Mouse (Mus musculus) cerebellum, adult (tissue): ENCODE measurements around the gene Fars2.
"Not testable (repeated sequence)": the region's sequence is repeated elsewhere in the genome, so short reads cannot be mapped to it uniquely, and the experiment has no call there.

Experiments
- ATAC-seq: cut with Nextera tagmentation; 2 replicates; pipeline ENCODE4 v1.9.2; 2017; ENCODE audit warnings: mild to moderate bottlenecking, moderate library complexity, mixed read lengths; ENCODE audit not compliant: insufficient number of reproducible peaks, low FRiP score, low TSS enrichment

Gene Fars2

DNA sequence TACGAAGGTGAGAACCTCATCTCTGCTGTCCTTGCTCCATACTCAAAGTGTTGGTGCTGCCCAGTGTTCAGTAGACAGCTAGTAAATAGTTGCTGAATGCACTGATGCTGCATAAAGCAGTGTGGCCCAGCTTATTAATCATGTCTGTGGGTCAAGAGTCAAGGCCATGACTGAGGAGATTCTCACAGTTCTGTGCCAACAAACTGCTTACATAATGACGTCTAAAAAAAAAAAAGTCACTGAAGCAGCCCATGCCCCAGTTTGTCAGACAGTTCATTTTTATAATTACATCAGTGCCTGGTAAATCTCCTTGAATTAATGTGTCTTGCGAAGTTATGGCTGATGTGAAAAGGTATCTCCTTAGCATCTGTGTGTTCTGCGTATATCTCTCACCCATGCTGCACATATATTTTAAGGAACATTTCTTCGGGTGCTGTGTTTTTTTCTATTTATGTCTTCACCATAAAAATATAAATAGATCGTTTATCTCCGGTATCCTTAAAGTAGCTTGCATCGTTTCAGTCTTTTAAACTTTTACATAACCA, 314.8 kb downstream of the Fars2 start:
- no peak for ATAC-seq

GRCm38 (mm10) chr13:36444748-36445423, 327.7 kb downstream of the Fars2 start:
- 0 out of 2 replicates have a peak, but pooled peaks have one; percentile 12 for ATAC-seq

DNA sequence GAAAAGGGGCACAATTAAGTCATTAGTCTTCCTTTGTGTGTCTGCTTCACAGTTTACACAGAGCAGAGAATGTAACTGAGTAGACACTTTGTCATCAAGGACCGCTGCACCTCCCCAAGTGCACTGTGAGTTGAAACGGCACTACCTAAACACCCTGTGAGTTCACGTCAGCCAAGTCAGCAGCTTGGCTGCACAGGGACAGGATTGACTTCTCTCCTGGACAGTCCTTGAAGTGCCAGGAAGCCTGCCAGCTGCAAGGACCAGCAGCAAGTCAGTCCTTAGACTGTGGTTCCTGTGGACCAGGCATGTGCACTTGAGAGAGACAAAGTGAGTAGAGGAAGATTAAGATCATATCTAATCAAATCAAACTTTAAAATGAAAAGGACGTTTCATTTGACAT, 330.7 kb downstream of the Fars2 start:
- no peak for ATAC-seq

DNA sequence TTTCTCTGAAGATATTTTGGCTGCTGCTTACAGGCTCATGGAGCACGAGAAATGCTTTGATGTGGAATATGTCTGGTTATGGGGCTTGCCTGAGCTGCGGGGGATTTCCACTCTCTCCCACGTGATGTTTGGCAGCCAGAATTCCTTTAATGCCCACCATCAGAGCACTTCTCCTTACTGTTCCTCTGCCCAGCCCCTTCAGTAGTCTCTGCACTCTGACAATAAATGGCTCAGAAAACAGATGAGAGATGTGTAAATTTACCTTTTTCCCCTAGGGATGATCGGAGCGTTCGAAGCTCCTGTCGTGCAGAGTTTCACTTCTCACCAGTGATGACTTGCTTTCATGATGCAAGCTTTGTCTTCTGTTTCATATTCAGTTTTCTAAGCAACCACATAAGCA, 331.4 kb downstream of the Fars2 start:
- no peak for ATAC-seq

DNA sequence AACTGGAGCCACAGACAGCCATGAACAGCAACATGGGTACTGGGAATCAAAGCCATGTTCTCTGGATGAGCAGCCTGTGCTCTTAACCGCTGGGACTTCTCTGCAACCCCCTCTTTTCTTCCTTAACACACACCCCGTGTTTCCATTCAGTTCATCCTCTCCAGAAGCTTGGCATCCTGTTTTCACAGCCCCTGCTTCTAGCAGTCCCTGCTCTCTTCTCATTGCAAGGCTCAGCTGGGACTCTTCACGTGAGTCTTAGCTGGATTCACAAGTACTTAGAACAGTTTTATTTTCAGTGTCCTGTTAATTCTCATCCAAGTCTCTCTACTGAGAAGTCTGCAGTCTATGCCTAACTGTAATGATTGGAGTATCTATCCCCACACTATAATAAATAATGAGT, 334.2 kb downstream of the Fars2 start:
- no peak for ATAC-seq

- ATAC-seq: no peak
These were observed 343.3 kb downstream of the Fars2 start for GRCm38 (mm10) chr13:36460473-36460872.

- no peak for ATAC-seq
These were observed 346.5 kb downstream of the Fars2 start for GRCm38 (mm10) chr13:36463669-36464068.

DNA sequence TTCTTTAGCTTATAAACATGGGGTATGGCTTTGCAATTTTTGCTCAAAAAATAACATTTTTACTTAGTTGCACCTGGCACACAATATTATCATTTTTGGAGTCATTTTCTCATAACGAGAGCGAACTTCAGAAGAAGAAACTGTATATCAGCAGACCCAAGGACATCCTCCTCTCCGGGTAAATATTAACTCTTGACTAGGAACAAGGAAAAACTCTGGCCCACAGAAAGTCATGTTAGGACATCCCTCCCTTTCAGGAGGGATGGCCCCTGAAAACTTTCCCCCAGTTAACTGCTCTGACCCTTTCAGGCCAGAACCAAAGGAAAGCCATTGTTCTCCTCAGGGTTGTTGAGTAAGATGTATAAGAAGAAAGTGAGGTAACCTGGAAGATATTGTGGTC, 348.9 kb downstream of the Fars2 start:
- not testable (repeated sequence) for ATAC-seq

DNA sequence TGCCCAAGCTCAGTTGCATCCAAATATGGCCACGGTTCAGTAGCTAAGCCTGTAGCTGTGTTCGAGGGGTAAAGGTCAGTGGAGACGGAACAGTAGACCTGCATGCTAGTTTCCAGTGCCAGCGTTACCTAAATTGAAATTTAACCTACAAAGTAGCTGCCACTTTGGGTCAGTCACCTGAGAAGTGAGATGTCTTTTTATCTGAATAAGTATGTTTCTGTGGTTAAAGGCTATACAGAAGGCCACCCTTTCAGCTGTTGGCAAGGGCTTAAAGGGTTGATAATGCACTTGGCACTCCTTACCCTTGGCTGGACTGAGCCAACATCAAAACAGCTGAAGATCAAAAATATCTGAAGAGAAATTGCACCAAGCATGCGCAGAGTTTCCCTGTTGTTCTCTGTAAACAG, 349.3 kb downstream of the Fars2 start:
- no peak for ATAC-seq

GRCm38 (mm10) chr13:36467849-36468248, 350.6 kb downstream of the Fars2 start:
- no peak for ATAC-seq

DNA sequence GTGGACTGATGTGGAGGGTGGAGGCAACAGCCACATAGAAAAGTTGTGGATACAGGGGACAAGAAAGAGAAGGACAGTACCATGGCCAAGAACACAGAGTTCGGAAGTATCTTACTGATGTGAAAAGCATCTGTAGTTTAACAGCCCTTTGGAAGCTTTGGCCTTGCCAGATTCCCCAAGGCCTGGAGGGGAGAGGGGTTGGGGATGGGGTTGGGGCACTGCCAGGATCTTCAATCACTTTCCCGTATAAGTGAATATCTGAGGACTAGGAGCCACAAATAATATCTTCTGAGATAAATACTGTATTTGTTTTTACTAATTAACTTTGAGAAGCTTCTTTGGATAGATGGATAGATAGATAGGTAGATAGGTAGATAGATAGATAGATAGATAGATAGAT, 351.8 kb downstream of the Fars2 start:
- no peak for ATAC-seq

- no peak for ATAC-seq
These were observed 352.4 kb downstream of the Fars2 start for GRCm38 (mm10) chr13:36469412-36470125.

DNA sequence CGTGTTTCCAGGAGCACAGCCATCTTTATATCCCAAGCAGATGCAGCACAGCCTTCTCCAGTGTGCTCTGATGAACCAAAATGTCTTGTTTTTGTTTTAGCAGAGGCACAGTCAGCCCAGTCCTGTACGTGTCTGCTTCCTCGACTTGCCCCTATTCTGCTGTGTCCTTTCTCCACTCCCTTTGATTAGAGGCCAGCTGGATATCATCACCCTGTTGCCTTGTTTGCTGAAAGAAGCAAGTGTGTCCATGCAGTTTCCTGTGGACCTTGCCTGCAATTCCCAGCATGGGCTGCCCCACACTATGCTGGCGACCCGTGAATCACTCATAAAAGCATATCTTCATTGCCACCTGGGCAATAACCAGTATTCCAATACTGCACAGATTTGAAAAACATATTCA, 360.4 kb downstream of the Fars2 start:
- ATAC-seq: no peak

DNA sequence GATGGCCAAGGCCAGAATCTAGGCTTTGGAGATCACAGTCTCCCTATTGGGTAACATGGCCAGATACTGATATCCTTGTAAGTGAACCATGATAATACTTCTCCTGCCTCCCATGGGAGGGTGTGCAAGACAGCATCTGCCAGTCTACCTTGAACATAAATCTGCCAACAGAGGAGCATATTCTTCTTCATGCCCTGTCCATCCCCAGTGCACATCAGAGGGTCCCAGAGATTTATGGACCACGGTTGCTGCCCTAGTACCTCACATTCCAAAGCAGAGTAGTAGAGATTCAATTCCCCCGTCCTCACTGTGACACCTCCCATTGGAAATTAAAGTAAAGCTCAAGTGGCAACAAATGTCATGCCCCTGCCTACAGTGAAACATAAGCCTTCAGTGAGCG, 361.0 kb downstream of the Fars2 start:
- no peak for ATAC-seq

DNA sequence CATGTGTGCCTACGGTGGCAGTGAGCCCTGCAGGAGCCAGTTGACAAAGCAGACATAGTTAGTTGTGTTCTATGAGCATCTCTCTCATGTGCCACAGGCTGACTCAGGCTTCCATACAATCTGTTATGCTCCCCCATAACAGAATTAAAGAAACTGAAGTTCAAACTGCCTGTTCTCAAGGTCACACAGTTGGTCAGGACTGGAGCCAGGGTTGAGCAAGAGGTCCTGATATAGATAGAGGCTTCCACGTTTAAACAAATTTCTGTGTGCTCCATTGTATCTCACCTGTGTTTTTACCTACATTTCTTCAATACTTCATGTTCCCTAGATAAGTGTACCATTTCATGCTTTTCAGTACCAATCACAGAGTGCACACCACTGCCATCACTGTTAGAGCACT, 362.9 kb downstream of the Fars2 start:
- no peak for ATAC-seq

- no peak for ATAC-seq
These were observed 367.2 kb downstream of the Fars2 start for GRCm38 (mm10) chr13:36484391-36484790.

DNA sequence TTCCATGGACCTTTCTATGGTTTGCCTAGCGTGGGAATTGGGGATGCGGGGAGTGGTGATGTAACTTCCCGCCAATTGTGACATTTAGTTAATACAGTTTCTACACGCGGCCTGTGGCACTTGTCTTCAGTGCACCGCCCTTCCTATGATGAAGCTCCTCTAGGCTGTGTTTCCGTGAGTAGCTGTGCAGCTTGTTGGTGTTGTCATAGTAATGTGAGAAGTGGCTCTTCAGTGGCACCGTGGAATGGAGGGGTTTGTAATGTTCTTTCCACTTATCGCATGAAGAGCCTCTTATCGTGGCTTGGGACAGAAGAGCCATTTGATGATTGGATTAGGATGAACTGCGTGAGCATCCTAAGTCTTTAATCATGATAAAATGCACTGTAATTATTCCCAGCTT, 369.5 kb downstream of the Fars2 start:
- no peak for ATAC-seq

- no peak for ATAC-seq
These were observed 372.2 kb downstream of the Fars2 start for GRCm38 (mm10) chr13:36489365-36489764.

DNA sequence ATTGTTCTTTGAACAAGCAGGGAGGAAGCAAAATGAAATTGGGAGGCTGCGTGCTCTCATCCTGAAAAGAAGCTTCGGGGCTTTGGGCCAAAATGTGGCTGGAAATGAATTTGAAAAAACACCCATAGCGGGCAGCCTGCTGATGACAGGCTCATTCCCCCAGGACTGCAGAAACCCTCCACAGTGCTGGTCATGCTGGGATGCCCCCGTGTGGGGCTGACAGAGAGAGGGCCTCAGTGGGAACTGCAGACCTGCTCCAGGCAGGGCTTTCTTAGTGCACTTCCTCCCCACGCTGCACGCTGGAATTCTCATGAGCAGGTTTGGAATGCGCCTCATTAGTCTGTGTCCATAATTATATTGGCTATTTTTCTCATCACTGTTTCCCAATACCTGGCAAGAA, 373.4 kb downstream of the Fars2 start:
- no peak for ATAC-seq

DNA sequence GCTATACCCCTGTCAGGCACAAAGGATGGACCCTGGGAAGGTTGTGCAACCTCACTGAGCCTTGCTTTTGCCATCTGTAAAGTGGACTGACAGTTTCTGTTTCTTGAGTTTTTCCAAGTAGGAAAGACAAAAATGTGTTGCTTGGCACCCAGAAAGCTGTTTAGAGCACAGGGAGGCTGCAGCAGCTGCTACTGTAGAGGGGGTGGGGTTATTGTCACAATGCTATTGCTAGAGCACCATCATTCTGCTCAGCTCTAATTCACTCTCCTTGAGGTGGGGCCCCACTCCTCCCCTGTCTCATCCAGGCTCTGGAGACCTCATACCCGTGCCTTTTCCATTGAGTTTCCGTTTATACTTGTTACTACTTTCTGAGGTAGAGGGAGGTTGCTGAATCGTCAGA, 375.2 kb downstream of the Fars2 start:
- ATAC-seq: no peak

- ATAC-seq: no peak
These were observed 376.1 kb downstream of the Fars2 start for GRCm38 (mm10) chr13:36493294-36493693.

DNA sequence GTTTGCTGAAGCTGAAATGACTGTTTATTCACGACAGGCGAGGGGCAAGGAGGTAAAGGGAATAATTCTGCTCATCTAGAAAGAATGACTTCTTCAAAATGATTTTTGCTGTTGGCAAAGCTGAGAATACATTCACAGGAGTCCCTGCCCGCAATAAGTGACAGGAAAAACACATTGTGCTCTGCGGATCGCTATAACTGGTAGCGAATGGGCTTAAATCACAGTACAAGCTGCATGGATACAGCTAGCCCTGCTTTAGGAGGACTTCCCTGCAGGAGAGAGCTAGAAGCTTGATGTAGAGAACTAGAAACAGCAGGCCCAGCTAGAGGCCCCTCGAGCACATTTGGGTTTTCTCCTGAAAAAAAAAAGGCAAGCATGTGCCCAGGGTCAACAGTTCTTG, 376.6 kb downstream of the Fars2 start:
- no peak for ATAC-seq
